Mouse (Mus musculus) stomach, postnatal 0 days (tissue): Measurements from ENCODE around the gene Hmga1.

Experiments used
- CTCF ChIP-seq: IDR thresholded peaks from 2 replicates; pipeline ENCODE4 v1.5.1; 2016; ENCODE audit warnings: antibody characterized with exemption, low read depth, mild to moderate bottlenecking, moderate library complexity
- EP300 ChIP-seq: optimal IDR thresholded peaks from 2 replicates; pipeline ENCODE3; 2016; ENCODE audit warnings: antibody characterized with exemption

DNA sequence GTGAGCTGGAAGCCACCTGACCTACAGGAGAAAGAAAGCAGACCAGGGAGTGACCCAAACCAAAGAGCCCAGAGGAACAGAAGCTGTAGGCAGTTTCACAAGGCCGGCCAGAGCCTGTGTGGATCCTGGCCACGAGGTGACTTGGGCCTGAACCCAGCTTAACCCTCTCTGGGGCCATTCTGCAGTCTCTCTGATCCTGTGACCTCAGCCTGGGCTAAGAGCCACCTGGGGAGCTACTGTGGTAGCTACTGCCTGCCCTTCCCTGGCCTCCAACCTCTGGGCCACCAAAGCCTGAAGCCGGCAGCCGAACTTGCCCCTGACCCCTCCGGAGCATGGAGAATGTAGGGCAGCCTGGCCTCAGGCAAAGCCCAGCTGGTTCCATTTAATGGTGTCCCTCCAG is 27.5 kb upstream of the Hmga1 start:
- no peak for TF ChIP-seq CTCF
- no peak for TF ChIP-seq EP300
